Mouse (Mus musculus) naive thymus-derived CD4-positive, alpha-beta T cell, adult 2 months (primary cell): ENCODE measurements around the gene Vmn1r237.

Source experiments
- DNase-seq: peaks from one replicate; pipeline ENCODE4 v3.0.0-alpha.2; 2011; ENCODE audit warnings: low read depth

Vmn1r237 gene

DNA sequence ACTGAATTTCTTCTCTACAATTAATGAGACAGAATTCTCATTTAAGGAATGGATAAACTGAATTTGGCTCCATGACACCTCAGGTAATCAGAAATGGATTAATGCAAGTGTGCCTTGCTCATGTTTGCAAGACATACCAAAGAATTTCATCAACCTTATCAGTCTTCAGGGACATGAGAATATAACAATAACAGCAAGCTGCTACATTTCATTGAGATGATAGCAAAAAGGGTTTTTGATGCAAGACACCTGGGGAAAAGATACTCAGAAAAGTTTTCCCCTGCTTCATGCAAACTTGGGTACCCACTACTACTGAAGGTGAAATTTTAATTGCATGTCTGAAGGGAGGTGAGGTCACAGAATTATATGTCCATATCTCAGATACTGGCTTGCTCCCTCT, at the start of gene Vmn1r237:
Vmn1r237 (plus strand) TSS at position 301 of the 400 bp plus-strand sequence.
- no peak for DNase-seq

DNA sequence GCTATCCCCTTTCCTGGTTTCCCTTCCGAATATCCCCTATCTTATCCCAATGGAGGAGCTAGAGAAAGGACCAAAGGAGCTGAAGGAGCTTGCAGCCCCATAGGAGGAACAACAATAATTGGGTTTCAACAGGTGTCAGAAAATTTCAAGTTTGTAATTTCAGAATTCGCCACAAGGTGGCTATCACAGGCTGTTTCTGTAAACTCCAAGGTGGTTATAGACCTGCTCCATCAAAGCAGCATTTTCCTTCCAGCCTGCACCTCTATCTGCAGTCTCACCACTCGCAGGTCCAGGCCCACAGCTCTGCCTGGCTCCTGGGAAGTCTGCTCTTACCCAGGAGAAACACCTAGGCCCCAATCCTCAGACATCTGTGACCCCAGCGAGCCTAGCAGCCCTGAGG, 39.6 kb upstream of the Vmn1r237 start:
- peak; percentile 89 for DNase-seq

DNA sequence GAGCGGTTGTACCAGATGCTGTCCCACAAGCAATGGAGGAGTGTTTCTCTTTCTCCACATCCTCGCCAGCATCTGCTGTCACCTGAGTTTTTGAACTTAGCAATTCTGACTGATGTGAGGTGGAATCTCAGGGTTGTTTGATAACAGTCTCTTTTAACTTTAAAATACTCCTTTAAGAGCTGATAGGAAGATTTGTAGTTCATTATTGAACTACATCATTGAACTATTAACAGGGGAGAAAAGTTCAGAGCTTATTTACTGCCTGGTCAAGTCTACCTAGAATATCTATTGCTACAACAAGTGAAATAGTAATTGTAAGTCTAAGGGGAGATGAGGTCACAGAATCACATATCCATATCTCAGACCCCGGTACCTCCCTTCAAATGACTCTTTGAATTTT, 29.0 kb upstream of the Vmn1r237 start, which contains the start of gene Vmn1r236:
Vmn1r236 (plus strand) TSS at position 301 of the 400 bp plus-strand sequence.
- DNase-seq, result no peak

DNA sequence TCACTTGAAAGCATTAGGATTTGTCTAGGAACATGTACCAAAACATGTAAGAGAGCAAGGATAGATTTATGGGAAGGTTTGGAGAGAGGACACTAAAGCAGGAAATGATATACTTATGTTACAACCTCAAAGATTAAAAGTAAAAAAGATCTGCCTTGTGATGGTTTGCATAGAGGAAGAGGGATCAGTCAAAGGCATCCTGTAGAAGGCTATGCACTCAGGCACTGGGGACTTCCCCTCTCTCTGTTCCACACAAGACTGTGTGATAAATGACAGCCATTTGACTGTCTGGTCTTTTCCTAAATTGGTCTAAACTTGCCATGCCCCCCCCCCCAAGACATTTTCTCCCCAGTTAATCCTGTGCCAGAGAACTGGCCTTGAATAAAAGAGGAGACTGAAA, 27.3 kb upstream of the Vmn1r237 start:
- peak; percentile 17 for DNase-seq

DNA sequence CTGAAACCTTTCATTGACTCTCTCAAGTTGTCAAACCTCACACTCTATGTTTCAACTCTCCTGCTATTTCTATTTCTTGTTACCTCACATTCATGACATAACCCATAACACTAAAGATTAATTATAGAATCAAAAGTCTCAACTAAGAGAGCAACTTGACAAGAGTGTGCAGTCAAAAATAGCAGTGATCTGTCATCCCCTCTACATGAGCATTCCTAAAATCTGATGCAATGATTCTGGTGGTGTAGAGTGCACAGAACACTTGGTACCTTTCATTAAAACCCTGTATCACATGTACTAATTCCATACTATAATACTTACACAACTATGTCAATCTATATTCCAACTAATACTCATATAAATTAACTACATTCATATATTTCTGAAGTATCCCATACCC, 22.0 kb upstream of the Vmn1r237 start:
- DNase-seq, result no peak
